Mouse (Mus musculus): ENCODE results near the gene Shisa8.
"Not testable (repeated sequence)": the region's sequence is repeated elsewhere in the genome, so short reads cannot be mapped to it uniquely, and the experiment has no call there.

The Shisa8 gene

DNA sequence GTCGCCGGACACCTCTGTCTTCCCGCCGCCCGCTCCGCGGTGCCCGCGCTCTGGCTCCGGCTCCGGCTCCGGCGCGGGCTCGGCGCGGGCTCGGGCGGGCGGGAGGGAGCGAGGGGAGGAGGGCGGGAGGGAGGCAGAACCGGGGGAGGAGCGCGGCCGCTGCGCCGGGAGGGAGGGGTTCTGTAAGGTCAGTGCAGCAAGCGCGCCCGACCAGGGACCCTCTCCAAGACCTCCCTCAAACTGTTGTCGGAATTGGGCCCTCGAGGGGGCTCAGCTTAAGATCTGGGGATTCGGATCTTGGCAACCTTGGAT lies at the start of gene Shisa8:
Shisa8 (minus strand) TSS at position 64 of the 312 bp plus-strand sequence.
- DNase-seq (ENCODE audit: low spot score in 2 of 2), result no peak

DNA sequence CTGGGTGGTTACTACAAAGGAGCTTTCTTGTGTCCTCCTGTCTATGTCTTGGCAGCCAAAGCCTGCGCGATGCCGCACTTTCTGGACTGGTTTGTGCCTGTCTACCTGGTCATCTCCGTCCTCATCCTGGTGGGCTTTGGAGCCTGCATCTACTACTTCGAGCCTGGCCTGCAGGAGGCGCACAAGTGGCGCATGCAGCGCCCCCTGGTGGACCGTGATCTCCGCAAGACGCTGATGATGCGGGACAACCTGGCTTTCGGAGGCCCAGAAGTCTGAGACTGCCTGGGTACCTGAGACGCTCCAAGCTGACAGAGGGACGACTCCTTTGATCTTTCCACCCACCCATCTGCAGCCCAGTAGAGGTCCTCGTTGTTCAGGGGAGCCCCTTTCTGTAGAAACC lies 46.9 kb upstream of the Shisa8 start:
- DNase-seq (ENCODE audit: low spot score in 2 of 2), result peak in 1 of 2 experiments; percentile 43

DNA sequence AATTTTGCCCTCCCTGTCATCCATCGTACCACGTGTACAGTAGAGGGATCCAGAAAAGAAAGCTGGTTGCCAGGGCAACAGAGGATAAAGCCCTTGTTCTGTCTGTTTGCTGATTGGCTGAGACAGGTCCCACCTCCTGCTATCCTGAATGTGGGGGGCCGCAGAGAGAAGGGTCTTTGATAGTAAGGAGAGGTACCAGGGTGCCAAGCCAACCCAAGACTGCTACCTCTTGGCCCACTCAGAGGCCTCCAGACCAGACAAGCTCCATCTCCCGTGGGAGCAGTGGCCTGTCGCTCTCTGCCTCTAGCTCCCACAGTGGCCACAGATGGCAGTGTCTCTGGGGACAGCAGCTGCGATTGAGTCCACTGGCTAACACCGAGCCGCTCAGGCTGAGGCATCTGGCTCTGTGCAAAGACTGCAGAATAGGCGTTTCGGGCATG lies 43.3 kb upstream of the Shisa8 start:
- DNase-seq (ENCODE audit: low spot score in 2 of 2), result no peak

DNA sequence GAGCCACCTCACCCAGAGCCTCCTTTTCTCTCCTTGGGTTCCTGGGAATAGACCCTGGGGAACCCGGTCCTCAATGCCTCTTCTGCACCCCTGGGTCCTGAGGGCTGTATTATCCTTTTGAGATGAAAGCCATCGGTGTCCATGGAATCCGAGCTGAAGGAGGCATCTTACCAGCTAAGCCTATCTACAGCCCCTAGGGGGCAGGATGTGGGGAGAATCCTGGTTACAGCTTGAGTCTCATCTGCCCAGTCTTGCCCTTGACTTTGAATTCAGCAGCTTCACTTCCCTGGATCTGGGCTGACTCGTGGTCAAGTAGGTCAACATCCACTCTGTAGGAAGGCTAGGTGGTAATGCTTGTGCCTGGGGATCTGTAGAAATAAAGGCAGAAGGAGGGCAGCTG lies 42.6 kb upstream of the Shisa8 start:
- no peak for DNase-seq (ENCODE audit: low spot score in 2 of 2)

DNA sequence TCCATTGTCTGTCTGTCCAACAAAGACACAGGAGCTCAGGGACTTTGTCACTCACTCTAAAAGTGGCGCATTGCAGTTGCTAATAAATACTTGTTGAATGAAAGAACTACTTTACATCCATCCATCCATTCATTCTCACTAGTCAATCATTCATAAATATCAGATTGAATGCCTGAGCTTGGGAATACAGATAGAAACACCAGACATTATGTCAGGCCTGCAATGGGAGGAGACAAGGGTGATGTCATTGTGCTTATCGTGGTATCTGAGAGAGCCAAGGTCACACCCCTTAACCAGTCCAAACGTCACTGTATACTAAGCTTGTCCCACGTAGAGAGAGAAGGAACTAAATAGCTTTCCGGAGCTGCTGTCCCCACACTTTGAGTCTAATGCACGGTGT lies 39.5 kb upstream of the Shisa8 start, which contains the start of gene 1500009C09Rik:
1500009C09Rik (plus strand) TSS at position 301 of the 400 bp plus-strand sequence.
- DNase-seq (ENCODE audit: low spot score in 2 of 2), result no peak

DNA sequence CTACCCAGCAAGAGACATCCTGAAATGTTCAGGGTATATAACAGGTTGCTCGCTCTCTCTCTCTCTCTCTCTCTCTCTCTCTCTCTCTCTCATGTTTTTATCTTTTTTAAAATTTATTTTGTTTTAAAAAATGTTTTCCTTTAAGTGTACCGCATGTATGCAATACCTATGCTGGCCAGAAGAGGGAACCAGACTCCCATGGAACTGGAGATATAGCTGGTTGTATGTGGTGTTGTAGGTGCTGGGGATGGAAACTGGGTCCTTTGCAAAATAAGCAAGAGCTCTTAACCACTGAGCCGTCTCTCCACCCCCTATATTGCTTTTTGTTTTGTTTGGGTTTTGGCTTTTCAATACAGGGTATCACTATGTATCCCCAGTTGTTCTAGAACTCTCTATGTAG lies 39.0 kb upstream of the Shisa8 start:
- no peak for DNase-seq (ENCODE audit: low spot score in 2 of 2)

DNA sequence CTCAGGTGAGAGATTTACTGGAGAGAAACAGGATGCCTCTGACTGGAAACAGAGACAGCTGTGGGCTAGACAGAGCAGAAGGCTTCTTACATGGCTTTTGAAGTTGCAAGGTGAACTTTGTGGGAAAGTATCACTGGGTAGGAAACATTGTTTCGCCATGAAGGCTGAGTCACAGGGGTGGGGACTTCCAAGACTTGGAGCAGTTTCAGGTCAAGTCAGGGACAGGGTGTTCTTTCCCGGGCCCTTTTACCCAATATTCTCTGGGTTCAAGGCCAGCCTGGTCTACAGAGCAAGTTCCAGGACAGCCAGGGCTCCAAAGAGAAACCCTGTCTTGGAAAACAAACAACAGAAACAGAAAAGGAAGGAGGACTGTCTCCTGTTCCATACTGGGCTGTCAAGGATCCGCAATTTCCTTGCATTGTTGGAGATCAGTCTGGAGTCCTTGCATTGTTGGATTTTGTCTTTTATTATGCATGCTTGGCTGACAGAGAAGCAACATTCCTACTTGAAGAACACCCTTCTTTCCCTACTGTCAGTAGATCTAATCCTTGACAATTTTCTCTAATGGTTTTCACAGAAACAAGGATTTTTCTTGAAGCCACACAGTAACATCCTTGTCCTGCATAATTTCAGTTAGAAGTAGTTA lies 34.6 kb upstream of the Shisa8 start:
- peak in 1 of 2 experiments; percentile 38 for DNase-seq (ENCODE audit: low spot score in 2 of 2)

DNA sequence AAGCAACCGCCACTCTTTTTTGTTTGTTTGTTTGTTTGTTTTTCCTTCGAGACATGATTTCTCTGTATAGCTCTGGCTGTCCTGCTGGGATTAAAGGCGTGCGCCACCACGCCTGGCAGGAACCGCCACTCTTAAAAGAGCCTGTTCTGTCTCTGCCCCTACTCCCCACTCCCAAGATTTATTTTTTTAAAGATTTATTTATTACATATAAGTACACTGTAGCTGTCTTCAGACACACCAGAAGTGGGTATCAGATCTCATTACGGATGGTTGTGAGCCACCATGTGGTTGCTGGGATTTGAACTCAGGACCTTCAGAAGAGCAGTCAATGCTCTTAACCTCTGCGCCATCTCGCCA lies 32.2 kb upstream of the Shisa8 start:
- DNase-seq (ENCODE audit: low spot score in 2 of 2), result not testable (repeated sequence)

DNA sequence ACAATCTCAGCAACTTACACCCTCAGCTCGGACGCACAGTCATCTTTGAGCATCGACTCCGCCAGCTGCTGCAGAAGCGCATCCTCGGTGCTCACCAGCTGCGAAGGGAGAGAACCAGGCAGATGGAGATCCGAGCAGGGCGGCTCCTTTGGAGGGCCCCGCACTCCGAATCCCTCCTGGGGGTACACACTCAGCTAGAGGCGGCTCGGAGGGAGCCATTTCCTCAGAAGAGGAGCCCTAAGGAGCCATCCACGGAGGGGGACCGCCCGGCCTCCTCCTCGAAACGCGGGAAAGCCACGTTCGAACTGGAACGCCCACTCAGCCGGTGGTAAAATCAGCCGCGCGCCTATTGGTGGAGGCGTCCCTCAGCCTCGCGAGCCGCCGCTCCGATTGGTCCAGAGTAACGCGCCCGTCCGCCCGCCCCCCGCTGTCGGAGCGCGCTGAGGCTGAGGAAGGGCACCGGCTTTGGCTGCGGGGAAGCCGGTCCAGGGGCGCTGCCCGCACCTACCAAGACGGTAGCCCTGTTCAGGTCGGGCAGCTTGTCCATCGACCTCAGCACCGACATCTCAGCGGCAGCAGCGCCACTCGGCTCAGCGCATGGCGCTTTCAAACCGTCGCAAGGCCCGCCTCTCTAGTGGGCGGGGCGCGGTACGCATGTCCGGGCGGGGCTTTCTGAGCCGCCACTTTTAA lies 31.6 kb upstream of the Shisa8 start, which contains the start of gene Cenpm:
Cenpm (minus strand) TSS at position 634 of the 690 bp plus-strand sequence.
- peak; percentile 91 for DNase-seq (ENCODE audit: low spot score in 2 of 2)

DNA sequence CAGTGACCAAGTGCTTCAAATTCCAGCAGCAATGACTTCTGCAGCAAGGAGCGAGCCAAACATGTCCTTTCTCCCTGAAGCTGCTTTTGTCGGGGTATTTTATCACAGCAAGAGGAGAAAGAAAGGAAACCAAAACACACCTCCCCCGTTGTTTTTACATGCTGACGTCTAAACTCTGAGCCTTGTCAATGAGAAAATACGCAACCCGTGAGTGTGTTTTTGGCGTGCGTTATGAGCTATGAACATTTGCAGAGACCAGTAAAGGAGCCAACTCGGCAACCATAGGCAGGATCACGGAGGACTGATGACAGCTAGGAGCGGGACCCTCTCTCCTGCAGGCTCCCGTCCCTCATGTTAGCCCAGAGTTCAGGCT lies 31.1 kb upstream of the Shisa8 start:
- no peak for DNase-seq (ENCODE audit: low spot score in 2 of 2)

DNA sequence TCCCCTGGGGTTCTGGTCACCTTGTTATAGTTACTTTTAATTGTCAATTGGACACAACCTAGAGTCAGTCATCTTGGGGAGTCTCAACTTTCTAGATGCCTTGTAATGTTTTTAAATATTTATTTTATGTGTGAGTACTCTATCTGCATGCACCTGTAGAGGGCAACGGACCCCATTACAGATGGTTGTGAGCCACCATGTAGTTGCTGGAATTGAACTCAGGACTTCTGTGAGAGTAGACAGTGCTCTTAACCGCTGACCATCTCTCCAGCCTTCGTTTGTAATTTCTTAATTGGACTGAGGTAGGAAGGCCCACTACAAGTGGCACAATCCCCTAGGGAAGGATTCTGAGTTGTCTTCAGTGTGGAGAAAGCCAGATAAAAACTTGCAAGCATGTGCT lies 30.7 kb upstream of the Shisa8 start:
- DNase-seq (ENCODE audit: low spot score in 2 of 2), result no peak

DNA sequence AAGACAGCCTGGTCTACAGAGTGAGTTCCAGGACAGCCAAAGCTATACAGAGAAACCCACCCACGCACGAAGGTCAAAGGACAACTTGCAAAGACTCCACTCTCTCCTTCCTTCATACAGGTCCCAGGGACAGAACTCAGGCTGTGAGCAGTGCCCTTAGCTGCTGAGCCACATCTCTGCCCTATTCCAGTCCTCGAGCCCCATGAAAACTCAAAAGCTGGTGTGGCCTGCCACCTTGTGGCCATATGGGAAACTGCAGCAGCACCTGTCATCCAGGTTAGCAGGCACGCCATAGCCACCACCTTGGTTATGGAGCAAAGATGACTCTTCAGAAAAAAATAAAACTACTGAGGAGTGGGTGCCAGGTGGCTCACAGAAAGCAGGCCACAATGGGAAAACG lies 23.9 kb upstream of the Shisa8 start:
- peak; percentile 84 for DNase-seq (ENCODE audit: low spot score in 2 of 2)

DNA sequence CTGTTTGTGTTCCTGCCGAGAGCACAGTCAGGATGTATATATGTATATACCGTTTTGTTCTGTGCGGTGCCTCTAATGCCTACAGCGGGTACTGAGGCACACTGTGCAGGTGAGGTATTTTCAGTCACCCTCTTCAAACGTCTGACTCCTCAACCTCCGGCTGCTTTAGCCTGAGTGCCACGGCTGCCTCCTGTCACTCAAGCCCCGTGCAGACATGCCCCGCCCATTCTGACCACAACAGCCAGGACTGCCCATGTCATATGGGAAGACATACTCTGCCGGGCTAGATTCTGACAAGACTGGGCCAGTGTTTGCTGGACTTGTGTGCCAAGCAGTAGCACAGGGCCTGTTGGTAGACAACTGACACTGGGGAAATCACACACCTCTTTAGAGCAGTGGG lies 23.0 kb upstream of the Shisa8 start:
- DNase-seq (ENCODE audit: low spot score in 2 of 2), result no peak

DNA sequence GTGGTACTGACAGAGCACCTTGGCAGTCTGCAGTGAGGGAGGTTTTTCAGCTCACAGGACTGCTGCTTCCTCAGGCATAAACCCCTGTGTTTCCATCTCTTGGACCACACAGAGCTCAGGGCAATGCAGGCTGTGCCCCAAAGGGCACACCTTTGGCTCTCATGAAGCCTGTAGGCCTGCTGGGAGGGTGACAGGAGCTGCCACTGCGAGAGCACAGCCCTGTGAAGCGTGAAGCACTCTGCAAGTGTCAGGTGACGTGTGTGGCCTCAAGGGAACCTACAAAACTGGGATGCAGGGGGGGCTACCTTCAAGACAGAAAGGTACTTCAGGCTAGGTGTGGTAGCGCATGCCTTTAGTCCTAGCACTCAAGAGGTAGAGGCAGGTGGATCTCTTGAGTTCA lies 20.0 kb upstream of the Shisa8 start:
- DNase-seq (ENCODE audit: low spot score in 2 of 2), result no peak

DNA sequence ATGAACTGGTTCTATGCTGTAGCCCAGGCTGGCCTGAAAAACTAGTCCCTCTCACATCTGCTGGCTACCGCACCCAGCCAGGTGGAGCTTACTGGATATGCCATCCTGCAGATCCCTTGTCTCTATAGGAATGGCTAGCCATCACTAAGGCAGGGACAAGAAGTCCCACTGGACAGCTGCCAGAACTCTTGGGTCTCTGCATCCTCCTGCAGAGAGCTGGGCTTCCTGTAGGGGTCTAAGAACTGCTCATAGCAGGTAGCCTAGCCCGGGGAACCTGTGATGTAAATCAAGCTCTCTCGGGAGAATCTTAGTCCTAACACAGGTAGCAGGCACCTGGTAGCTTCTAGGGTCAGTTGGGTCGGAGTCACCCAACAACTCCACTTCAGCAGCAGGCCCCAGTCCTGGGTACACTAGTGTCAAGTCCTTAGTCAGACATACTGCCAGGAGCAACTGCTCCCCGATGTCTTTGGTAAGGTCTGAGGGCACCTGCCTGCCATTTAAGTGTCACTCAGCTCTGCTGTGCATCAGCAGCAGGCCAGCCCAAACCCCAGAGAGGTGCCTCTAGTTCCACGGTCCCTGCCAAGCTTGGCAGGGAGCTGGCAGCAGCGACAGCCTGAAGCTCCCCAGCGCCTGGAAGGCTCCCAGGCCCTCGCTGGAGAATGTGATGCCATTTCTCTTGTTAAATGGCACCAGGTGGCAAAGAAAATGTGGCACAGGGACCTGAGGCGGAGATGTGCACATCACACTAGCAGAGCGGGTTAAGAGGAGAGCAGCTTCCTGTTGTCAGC lies 19.2 kb upstream of the Shisa8 start:
- no peak for DNase-seq (ENCODE audit: low spot score in 2 of 2)

DNA sequence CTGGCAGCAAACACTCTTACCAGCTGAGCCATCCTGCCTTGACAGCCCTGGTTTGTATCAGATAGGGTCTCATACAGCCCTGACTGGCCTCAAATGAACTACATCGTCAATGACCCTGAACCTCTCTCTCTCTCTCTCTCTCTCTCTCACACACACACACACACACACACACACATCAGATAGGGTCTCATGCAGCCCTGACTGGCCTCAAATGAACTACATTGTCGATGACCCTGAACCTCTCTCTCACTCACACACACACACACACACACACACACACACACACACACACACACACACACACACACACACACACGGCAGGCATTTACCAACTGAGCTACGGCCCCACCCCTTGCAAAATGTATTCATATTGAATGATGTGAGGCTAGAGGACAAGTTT lies 18.5 kb upstream of the Shisa8 start:
- DNase-seq (ENCODE audit: low spot score in 2 of 2), result no peak

DNA sequence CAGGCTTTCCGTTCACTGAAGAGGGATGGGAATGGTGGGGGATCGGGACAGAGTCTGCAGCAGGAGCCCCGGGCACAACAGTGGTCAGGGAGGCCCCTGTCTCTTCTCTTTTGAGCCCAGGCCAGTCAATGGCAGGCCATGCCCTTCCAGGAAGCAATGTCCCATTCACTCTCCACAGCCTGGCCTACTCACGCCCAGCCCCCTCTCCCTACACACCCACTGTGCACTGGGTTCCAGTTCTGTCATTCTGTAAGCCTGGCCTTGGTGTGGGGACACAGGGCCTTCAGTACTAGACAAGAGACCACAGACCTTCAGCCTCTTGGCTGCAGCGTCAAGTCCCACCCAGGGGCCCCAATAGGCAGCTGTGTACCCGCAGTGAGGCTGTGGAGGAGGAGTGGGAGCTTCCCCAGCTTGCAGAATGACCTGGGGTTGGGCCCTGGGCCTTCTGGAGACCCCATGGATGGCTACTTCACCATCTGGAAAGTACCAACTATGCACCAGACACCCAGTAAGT lies 17.5 kb upstream of the Shisa8 start:
- no peak for DNase-seq (ENCODE audit: low spot score in 2 of 2)

DNA sequence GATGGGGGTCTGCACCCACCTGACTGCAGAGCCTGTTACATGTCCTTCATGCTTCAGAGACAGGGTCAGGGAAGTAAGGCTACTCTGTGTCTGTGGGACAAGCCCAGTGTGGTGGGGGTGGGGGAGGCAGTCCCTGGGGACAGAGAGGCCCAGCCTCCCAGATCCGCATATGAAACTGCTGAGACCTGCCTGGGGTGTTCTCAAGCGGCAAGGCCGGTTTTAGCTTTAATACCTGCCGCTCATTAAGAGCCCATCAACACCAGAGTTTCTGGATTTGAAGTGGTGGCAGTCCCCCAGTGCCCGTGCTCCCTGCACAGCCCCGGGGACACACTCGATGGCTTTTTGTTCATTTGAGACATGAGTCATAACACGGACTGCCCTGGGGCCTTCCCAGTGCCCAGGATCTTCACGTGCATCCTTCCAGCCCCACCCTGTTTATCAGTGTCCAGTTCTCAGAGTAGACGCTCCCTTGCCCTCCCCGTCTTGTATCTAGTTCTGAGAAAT lies 17.0 kb upstream of the Shisa8 start:
- no peak for DNase-seq (ENCODE audit: low spot score in 2 of 2)

DNA sequence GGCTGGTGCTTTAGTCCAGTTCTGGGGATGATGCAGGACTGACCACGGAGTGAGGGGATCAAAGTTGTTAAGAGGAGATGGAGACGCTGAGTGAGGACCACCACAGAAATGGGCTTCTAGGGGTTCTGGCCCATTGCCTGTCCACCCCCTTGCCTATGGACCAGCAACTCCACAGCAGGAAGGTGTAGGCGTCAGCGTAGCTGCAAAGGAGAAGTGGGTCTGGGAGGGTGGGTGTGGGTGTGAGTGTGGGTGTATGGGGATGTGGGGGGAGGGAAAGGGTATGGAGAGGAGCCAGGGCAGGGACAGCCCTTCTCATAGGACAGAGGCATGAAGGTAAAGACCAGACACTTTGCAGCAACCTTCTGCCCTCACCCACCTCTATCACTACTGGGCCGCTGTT lies 13.2 kb upstream of the Shisa8 start:
- DNase-seq (ENCODE audit: low spot score in 2 of 2), result no peak

DNA sequence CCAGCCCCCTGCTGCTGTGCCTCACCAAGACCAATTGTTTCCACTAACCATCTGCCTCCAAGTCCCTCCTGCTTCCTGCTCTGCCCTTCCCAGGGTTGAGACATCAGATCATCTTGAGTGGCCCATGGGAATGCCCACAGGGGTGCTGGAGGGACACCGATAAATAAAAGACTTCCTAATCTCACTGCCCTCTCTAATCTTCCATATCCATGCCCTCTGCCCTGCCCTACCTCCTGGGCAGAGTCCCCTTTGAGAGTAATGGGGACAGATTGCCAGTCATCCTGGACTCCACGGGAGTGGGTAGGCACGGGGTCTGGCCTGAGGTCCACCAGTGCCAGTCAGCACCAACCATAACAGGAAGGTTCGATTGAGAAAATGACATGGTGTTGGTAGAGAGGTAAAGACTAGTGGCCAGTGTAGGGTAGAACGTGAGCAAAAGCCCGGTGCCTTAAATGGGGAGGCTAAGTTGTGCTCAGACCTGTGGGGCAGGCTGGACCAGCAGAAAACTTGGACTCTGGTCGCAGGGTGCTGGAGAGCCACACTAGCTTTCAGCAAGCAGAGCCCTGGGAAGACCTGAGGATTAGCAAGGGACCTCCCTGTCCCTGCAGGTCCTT lies 12.1 kb upstream of the Shisa8 start:
- DNase-seq (ENCODE audit: low spot score in 2 of 2), result no peak

DNA sequence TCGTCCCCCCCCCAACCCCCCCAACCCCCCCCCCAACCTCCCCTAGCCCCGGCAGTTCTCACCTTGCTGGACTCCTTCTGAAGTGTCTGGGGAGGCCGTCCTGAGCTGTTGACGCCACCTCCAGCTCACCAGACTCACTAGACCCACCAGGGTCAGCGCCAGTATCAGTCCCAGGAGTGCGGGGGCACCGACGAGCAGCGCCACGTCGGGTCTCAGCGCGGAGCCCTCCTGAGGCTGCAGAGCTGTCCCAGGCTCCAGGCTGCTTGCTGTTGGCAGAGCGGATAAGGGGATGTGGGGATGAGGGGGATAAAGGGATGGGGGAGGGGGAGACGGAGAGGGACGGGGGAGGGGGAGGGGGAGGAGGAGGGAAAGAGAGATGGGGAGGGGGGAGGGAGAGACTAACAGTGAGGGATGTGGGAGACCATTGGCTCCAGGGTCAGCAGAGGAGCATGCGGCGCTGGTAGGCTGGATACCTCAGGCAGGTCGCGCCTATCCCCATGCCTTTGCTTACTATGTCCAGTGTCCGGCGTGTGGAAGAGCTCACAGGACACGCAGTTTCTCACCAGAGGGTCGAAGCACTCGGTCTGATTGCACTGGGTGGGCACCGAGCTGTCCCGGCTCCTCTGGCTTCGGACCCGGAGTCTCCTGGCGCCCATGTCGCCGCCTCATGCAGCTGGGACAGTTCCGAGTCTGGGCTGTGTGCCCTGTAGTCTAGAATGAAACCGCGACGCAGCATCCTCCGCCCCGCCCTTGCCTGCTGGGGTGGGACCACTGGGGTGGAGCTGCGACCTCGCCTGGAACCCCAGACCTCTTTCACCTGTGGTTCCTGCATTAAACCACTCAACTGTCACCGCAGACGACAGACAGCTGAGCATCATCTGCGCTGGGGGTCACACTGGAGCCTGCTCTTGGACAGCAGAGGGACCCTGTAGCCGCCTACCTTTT lies 11.3 kb upstream of the Shisa8 start, which contains the start of gene Tnfrsf13c:
Tnfrsf13c (minus strand) TSS at position 713 of the 945 bp plus-strand sequence.
- DNase-seq (ENCODE audit: low spot score in 2 of 2), result no peak
